Comparison of ENCODE assay signal across 9 mouse cellular contexts in genomic region chr8:61875290-61875689, GRCm38 (mm10). TPM values are rescaled to one million over a fixed set of nuclear protein-coding genes. Genes with fewer than 3 reads are reported as not detected.
A peak's percentile ranks its signal among the peaks of the same experiment; 100 is the strongest.
DNase-seq lines count a peak whose midpoint lies in the region; ATAC-seq and TF ChIP-seq lines count a peak whose summit lies in the region.
"Had no signal": no experiment of that assay in that cellular context is flagged by ENCODE, and none has a peak within 500 bp of the region (broad histone marks: within the 10 kb centered on the region; RNA-seq: fewer than 3 reads in every experiment).

No protein-coding gene starts in this region.

- H3K27me3 ChIP-seq in cerebellum, adult 2 months (ENCODE audit: control insufficient read depth, insufficient read depth, low read length): no peaks in the 10 kb centered on the region
- H3K27me3 ChIP-seq in embryonic facial prominence, embryonic 11.5 days (ENCODE audit: control insufficient read depth, insufficient read depth, low read length): no peaks in the 10 kb centered on the region
- no peaks in the 10 kb centered on the region for H3K27me3 ChIP-seq in intestine, embryonic 15.5 days (replicated peaks)
- H3K27me3 ChIP-seq: neural tube, embryonic 13.5 days had no signal

- ATAC-seq in embryonic facial prominence, embryonic 11.5 days (replicated peaks; ENCODE audit: insufficient number of reproducible peaks, low FRiP score, low TSS enrichment, low read depth): no peak
- ATAC-seq in intestine, embryonic 15.5 days: peak; percentile 67

- 7% methylated on average over 5 of the region's 5 CpGs for WGBS in cerebellum, adult 2 months
- WGBS in embryonic facial prominence, embryonic 11.5 days: 15% methylated on average over 5 of the region's 5 CpGs
- WGBS in intestine, embryonic 15.5 days: 7% methylated on average over 5 of the region's 5 CpGs
- 4% methylated on average over 5 of the region's 5 CpGs for WGBS in lung, adult 2 months

- DNase-seq in cerebellum, adult 2 months: peak in 1 of 2 experiments; percentile 23
- no peak for DNase-seq in cerebellum, adult 11 months
- peak; percentile 42 for DNase-seq in thymus, postnatal 14 days
- no peak for DNase-seq in thymus, postnatal 36 days
- peak; percentile 89 for DNase-seq in embryonic facial prominence, embryonic 11.5 days (ENCODE audit: low spot score)
- no peak for DNase-seq in lung, adult 2 months
- peak; percentile 55 for DNase-seq in retina, postnatal 7 days (ENCODE audit: low read depth, low spot score)

- no peak overlapping the region for H3K27ac ChIP-seq in cerebellum, adult 2 months (ENCODE audit: insufficient read depth, low read length)
- H3K27ac ChIP-seq in embryonic facial prominence, embryonic 11.5 days (replicated peaks; ENCODE audit: low read depth, low read length): no peak overlapping the region
- H3K27ac ChIP-seq in intestine, embryonic 15.5 days: no peak overlapping the region
- H3K27ac ChIP-seq: neural tube, embryonic 13.5 days had no signal

- H3K36me3 ChIP-seq in embryonic facial prominence, embryonic 11.5 days (replicated peaks; ENCODE audit: control insufficient read depth, insufficient read depth, low read depth, low read length): no peaks in the 10 kb centered on the region
- H3K36me3 ChIP-seq in intestine, embryonic 15.5 days: no peaks in the 10 kb centered on the region
- H3K36me3 ChIP-seq: neural tube, embryonic 13.5 days had no signal

- no peak overlapping the region for H3K9ac ChIP-seq in embryonic facial prominence, embryonic 11.5 days (replicated peaks; ENCODE audit: low read length)
- H3K9ac ChIP-seq in intestine, embryonic 15.5 days: no peak overlapping the region
- H3K9ac ChIP-seq: neural tube, embryonic 13.5 days had no signal

- no peaks in the 10 kb centered on the region for H3K4me1 ChIP-seq in cerebellum, adult 2 months (ENCODE audit: control insufficient read depth, insufficient read depth, low read length)
- H3K4me1 ChIP-seq in embryonic facial prominence, embryonic 11.5 days (ENCODE audit: control insufficient read depth, insufficient read depth, low read length): no peaks in the 10 kb centered on the region
- H3K4me1 ChIP-seq in intestine, embryonic 15.5 days (replicated peaks): no peaks in the 10 kb centered on the region
- H3K4me1 ChIP-seq in lung, adult 2 months (ENCODE audit: control insufficient read depth, insufficient read depth, low read length): no peaks in the 10 kb centered on the region
- H3K4me1 ChIP-seq: neural tube, embryonic 13.5 days had no signal

- H3K4me3 ChIP-seq in cerebellum, adult 2 months (replicated peaks; ENCODE audit: insufficient read depth, low read depth, low read length): no peak overlapping the region
- no peak overlapping the region for H3K4me3 ChIP-seq in embryonic facial prominence, embryonic 11.5 days (ENCODE audit: low read depth, low read length)
- H3K4me3 ChIP-seq in intestine, embryonic 15.5 days (replicated peaks): no peak overlapping the region
- H3K4me3 ChIP-seq in lung, adult 2 months (replicated peaks; ENCODE audit: extremely low read depth, low read depth, low read length): no peak overlapping the region
- H3K4me3 ChIP-seq: neural tube, embryonic 13.5 days had no signal

- no peak overlapping the region for H3K4me2 ChIP-seq in embryonic facial prominence, embryonic 11.5 days (ENCODE audit: low read depth, low read length)
- no peak overlapping the region for H3K4me2 ChIP-seq in intestine, embryonic 15.5 days (replicated peaks)
- H3K4me2 ChIP-seq: neural tube, embryonic 13.5 days had no signal

- no peak for TF ChIP-seq POLR2A in cerebellum, adult 2 months (IDR thresholded peaks at IDR 0.05; ENCODE audit: borderline replicate concordance, insufficient read depth, low read length)
- TF ChIP-seq POLR2A in lung, adult 2 months (IDR thresholded peaks at IDR 0.05; ENCODE audit: borderline replicate concordance, extremely low read depth, low read depth, low read length): no peak

- 0 out of 2 replicates have a peak, but pooled peaks have one; percentile 8 for TF ChIP-seq CTCF in cerebellum, adult 2 months (IDR thresholded peaks at IDR 0.05; ENCODE audit: borderline replicate concordance, insufficient read depth, low read depth, low read length)
- peak; percentile 13; the same call in 1 of the 2 replicates for TF ChIP-seq CTCF in lung, adult 2 months (IDR thresholded peaks at IDR 0.05; ENCODE audit: insufficient read depth, low read length)

- no peaks in the 10 kb centered on the region for H3K9me3 ChIP-seq in embryonic facial prominence, embryonic 11.5 days (replicated peaks; ENCODE audit: control insufficient read depth, low read length)
- H3K9me3 ChIP-seq in intestine, embryonic 15.5 days: no peaks in the 10 kb centered on the region
- H3K9me3 ChIP-seq: neural tube, embryonic 13.5 days had no signal

RNA-seq across cellular contexts. Expression of gene Palld, which starts 27.2 kb away (rescaled TPM):
- polyA plus RNA-seq in cerebellum, adult 2 months (2012; rRNA removed): 5.1 and 5.5 TPM in 2 replicates
- polyA plus RNA-seq in embryonic facial prominence, embryonic 11.5 days (2014; fragmentation: Nextera tagmentation; extraction: Ambion mirVana): 47.7 and 52.4 TPM in 2 replicates
- 76.0 and 81.9 TPM in 2 replicates for polyA plus RNA-seq in intestine, embryonic 15.5 days (2015; fragmentation: Nextera tagmentation; extraction: Ambion mirVana)
- 34.2 and 37.1 TPM in 2 replicates for polyA plus RNA-seq in lung, adult 2 months (2012; rRNA removed)

RNA-seq across cellular contexts. Expression of gene Ddx60, which starts 52.6 kb away (rescaled TPM):
- polyA plus RNA-seq in cerebellum, adult 2 months (2012; rRNA removed): 0.20 and 0.29 TPM in 2 replicates
- polyA plus RNA-seq in embryonic facial prominence, embryonic 11.5 days (2014; fragmentation: Nextera tagmentation; extraction: Ambion mirVana): 0.11 and 0.18 TPM in 2 replicates
- polyA plus RNA-seq in intestine, embryonic 15.5 days (2015; fragmentation: Nextera tagmentation; extraction: Ambion mirVana): 0.56 and 1.5 TPM in 2 replicates
- 1.0 and 1.1 TPM in 2 replicates for polyA plus RNA-seq in lung, adult 2 months (2012; rRNA removed)

Comparison
In these comparisons a context has a peak if more than half of its experiments do, and no peak if none do; other contexts are left out.
1. DNase-seq: peak in thymus, postnatal 14 days (single experiment), embryonic facial prominence, embryonic 11.5 days (single experiment) and retina, postnatal 7 days (single experiment); none in cerebellum, adult 11 months (single experiment), thymus, postnatal 36 days (0 of 2) and lung, adult 2 months (single experiment).